Mouse (Mus musculus) kidney, embryonic 15.5 days (tissue): ENCODE results near the gene Rbms2. TPM values are rescaled to one million over a fixed set of nuclear protein-coding genes. Genes with fewer than 3 reads are reported as not detected.

Experiments used
- ATAC-seq: fragments of 200-750 bp; cut with Nextera tagmentation; replicated peaks from 2 replicates; pipeline ENCODE4 v1.8.0; 2017; ENCODE audit warnings: moderate TSS enrichment; ENCODE audit not compliant: low FRiP score
- H3K27ac ChIP-seq: fragments of 300-500 bp; sonication (generic); 2 replicates; pipeline ENCODE4 v1.5.1; 2015; ENCODE audit warnings: mild to moderate bottlenecking, inconsistent platforms
- H3K27me3 ChIP-seq: fragments of 300-500 bp; sonication (generic); 2 replicates; pipeline ENCODE4 v1.6.1; 2015; ENCODE audit warnings: inconsistent platforms
- H3K36me3 ChIP-seq: fragments of 300-500 bp; sonication (generic); 2 replicates; pipeline ENCODE4 v1.6.1; 2015; ENCODE audit warnings: inconsistent platforms
- H3K4me1 ChIP-seq: fragments of 300-500 bp; sonication (generic); 2 replicates; pipeline ENCODE4 v1.6.1; 2015; ENCODE audit warnings: inconsistent platforms
- H3K4me2 ChIP-seq: fragments of 300-500 bp; sonication (generic); 2 replicates; pipeline ENCODE4 v1.6.1; 2015; ENCODE audit warnings: moderate library complexity, mild to moderate bottlenecking, inconsistent platforms
- H3K4me3 ChIP-seq: fragments of 300-500 bp; sonication (generic); replicated peaks from 2 replicates; pipeline ENCODE4 v1.5.1; 2015; ENCODE audit warnings: mild to moderate bottlenecking, inconsistent platforms
- H3K9ac ChIP-seq: fragments of 300-500 bp; sonication (generic); 2 replicates; pipeline ENCODE4 v1.6.1; 2015; ENCODE audit warnings: mild to moderate bottlenecking, inconsistent platforms
- H3K9me3 ChIP-seq: fragments of 300-500 bp; sonication (generic); replicated peaks from 2 replicates; pipeline ENCODE4 v1.6.1; 2016; ENCODE audit warnings: inconsistent platforms
- WGBS: fragments of 180-500 bp; shearing (Covaris S2); methylation state at CpG from one replicate; pipeline ENCODE4 v1.1.7; 2015; ENCODE audit warnings: mixed read lengths; 5-methylcytosine and 5-hydroxymethylcytosine counted together
- polyA plus RNA-seq: library from polyadenylated mRNA; unstranded; fragments of >200 nt; fragmentation: Nextera tagmentation; extraction: Ambion mirVana; gene quantifications from 2 replicates; pipeline ENCODE4 v1.2.1, GENCODE M21; 2015

The Rbms2 gene
- polyA plus RNA-seq, 1 experiment from 2014 or later = 42.8 TPM

- ATAC-seq = 0 out of 2 replicates have a peak, but pooled peaks have one; percentile 55
These were observed 52.0 kb downstream of the Rbms2 start for GRCm38 (mm10) chr10:128128143-128128542.

GRCm38 (mm10) chr10:128127497-128127896, 52.6 kb downstream of the Rbms2 start:
- no peak overlapping the region for H3K9ac ChIP-seq
- H3K4me1 ChIP-seq = no peaks in the 10 kb centered on the region
- 77% methylated on average over 5 of the region's 5 CpGs for WGBS
- no peaks in the 10 kb centered on the region for H3K9me3 ChIP-seq
- no peak for ATAC-seq
- H3K27ac ChIP-seq = no peak overlapping the region
- H3K4me2 ChIP-seq = no peak overlapping the region
- H3K4me3 ChIP-seq = no peak overlapping the region
- H3K36me3 ChIP-seq = peaks cover 94% of the 10 kb centered on the region
- no peaks in the 10 kb centered on the region for H3K27me3 ChIP-seq

More at GRCm38 (mm10) chr10:128128143-128128542, 52.0 kb downstream of the Rbms2 start:
- no peaks in the 10 kb centered on the region for H3K9me3 ChIP-seq
- no peak overlapping the region for H3K4me2 ChIP-seq
- no peaks in the 10 kb centered on the region for H3K4me1 ChIP-seq
- WGBS = 85% methylated on average over 8 of the region's 8 CpGs
- H3K36me3 ChIP-seq = peaks cover 94% of the 10 kb centered on the region
- H3K27me3 ChIP-seq = no peaks in the 10 kb centered on the region
- no peak overlapping the region for H3K9ac ChIP-seq
- no peak overlapping the region for H3K4me3 ChIP-seq
- H3K27ac ChIP-seq = no peak overlapping the region

- Histone ChIP-seq H3K4me3 (no peak overlapping the region), H3K27ac (no peak overlapping the region), H3K36me3 (peaks cover 95% of the 10 kb centered on the region), H3K9ac (no peak overlapping the region), H3K4me1 (no peaks in the 10 kb centered on the region), H3K4me2 (no peak overlapping the region), H3K9me3 (no peaks in the 10 kb centered on the region), H3K27me3 (no peaks in the 10 kb centered on the region)
- 94% methylated on average over 14 of the region's 14 CpGs for WGBS
- ATAC-seq = no peak
These were observed 54.1 kb downstream of the Rbms2 start for GRCm38 (mm10) chr10:128125951-128126350.

GRCm38 (mm10) chr10:128124831-128125230, 55.3 kb downstream of the Rbms2 start:
- ATAC-seq = no peak
- Histone ChIP-seq H3K27me3 (no peaks in the 10 kb centered on the region), H3K9me3 (no peaks in the 10 kb centered on the region), H3K27ac (no peak overlapping the region), H3K36me3 (peaks cover 96% of the 10 kb centered on the region), H3K4me1 (no peaks in the 10 kb centered on the region), H3K4me3 (no peak overlapping the region), H3K9ac (no peak overlapping the region), H3K4me2 (no peak overlapping the region)
- WGBS = 89% methylated on average over 9 of the region's 9 CpGs

GRCm38 (mm10) chr10:128123833-128124232, 56.3 kb downstream of the Rbms2 start:
- H3K9ac ChIP-seq = no peak overlapping the region
- no peak overlapping the region for H3K27ac ChIP-seq
- no peaks in the 10 kb centered on the region for H3K4me1 ChIP-seq
- ATAC-seq = no peak
- no peak overlapping the region for H3K4me2 ChIP-seq
- H3K4me3 ChIP-seq = no peak overlapping the region
- no peaks in the 10 kb centered on the region for H3K27me3 ChIP-seq
- H3K9me3 ChIP-seq = no peaks in the 10 kb centered on the region
- 95% methylated on average over 7 of the region's 7 CpGs for WGBS
- H3K36me3 ChIP-seq = peaks cover 98% of the 10 kb centered on the region

- H3K27ac ChIP-seq = peak overlapping the region; percentile 69; the same call in 1 of the 2 replicates
- peaks cover 75% of the 10 kb centered on the region for H3K36me3 ChIP-seq
- no peak overlapping the region for H3K9ac ChIP-seq
- H3K27me3 ChIP-seq = no peaks in the 10 kb centered on the region
- H3K4me1 ChIP-seq = peaks cover 8% of the 10 kb centered on the region
- H3K4me2 ChIP-seq = no peak overlapping the region
- no peaks in the 10 kb centered on the region for H3K9me3 ChIP-seq
- peak; percentile 76 for ATAC-seq
- H3K4me3 ChIP-seq = no peak overlapping the region
These were observed 68.9 kb downstream of the Rbms2 start for GRCm38 (mm10) chr10:128111227-128111626.

- Histone ChIP-seq H3K9me3 (no peaks in the 10 kb centered on the region), H3K4me1 (peaks cover 8% of the 10 kb centered on the region), H3K27me3 (no peaks in the 10 kb centered on the region), H3K27ac (0 out of 2 replicates have a peak overlapping the region, but pooled peaks have one; percentile 30), H3K4me2 (no peak overlapping the region), H3K4me3 (no peak overlapping the region), H3K36me3 (peaks cover 65% of the 10 kb centered on the region), H3K9ac (no peak overlapping the region)
- WGBS = 79% methylated on average over 4 of the region's 4 CpGs
- no peak for ATAC-seq
These were observed 69.9 kb downstream of the Rbms2 start for GRCm38 (mm10) chr10:128110103-128110761.

GRCm38 (mm10) chr10:128097587-128097971, 82.5 kb downstream of the Rbms2 start:
- Histone ChIP-seq H3K36me3 (0 out of 2 replicates have a peak, but pooled peaks cover 4% of the 10 kb centered on the region), H3K4me3 (peak overlapping the region; percentile 78), H3K4me2 (peak overlapping the region; percentile 79), H3K9ac (peak overlapping the region; percentile 95), H3K4me1 (peaks cover 50% of the 10 kb centered on the region), H3K27me3 (no peaks in the 10 kb centered on the region), H3K27ac (peak overlapping the region; percentile 81), H3K9me3 (no peaks in the 10 kb centered on the region)
- ATAC-seq = no peak
- WGBS = under 1% methylated on average over 13 of the region's 13 CpGs

GRCm38 (mm10) chr10:128096693-128097586, 83.2 kb downstream of the Rbms2 start:
- peak overlapping the region; percentile 79 for H3K4me2 ChIP-seq
- peak overlapping the region; percentile 95 for H3K9ac ChIP-seq
- H3K27ac ChIP-seq = peak overlapping the region; percentile 81
- under 1% methylated on average over 84 of the region's 86 CpGs for WGBS
- no peaks in the 10 kb centered on the region for H3K27me3 ChIP-seq
- peaks cover 54% of the 10 kb centered on the region for H3K4me1 ChIP-seq
- peak overlapping the region; percentile 78 for H3K4me3 ChIP-seq
- 0 out of 2 replicates have a peak, but pooled peaks cover 4% of the 10 kb centered on the region for H3K36me3 ChIP-seq
- peak; percentile 65 for ATAC-seq
- no peaks in the 10 kb centered on the region for H3K9me3 ChIP-seq

- Histone ChIP-seq H3K4me3 (peak overlapping the region; percentile 78), H3K27me3 (no peaks in the 10 kb centered on the region), H3K27ac (peak overlapping the region; percentile 45; the same call in 1 of the 2 replicates), H3K36me3 (0 out of 2 replicates have a peak, but pooled peaks cover 4% of the 10 kb centered on the region), H3K4me2 (peak overlapping the region; percentile 17; the same call in 1 of the 2 replicates), H3K9ac (no peak overlapping the region), H3K4me1 (peaks cover 60% of the 10 kb centered on the region), H3K9me3 (no peaks in the 10 kb centered on the region)
- no peak for ATAC-seq
- WGBS = 19% methylated on average over 4 of the region's 4 CpGs
These were observed 83.8 kb downstream of the Rbms2 start for GRCm38 (mm10) chr10:128096313-128096692.

- Histone ChIP-seq H3K27ac (peak overlapping the region; percentile 99), H3K4me3 (peak overlapping the region; percentile 91), H3K4me1 (peaks cover 68% of the 10 kb centered on the region), H3K36me3 (peaks cover 12% of the 10 kb centered on the region), H3K27me3 (no peaks in the 10 kb centered on the region), H3K9ac (no peak overlapping the region), H3K9me3 (no peaks in the 10 kb centered on the region), H3K4me2 (peak overlapping the region; percentile 92)
- 42% methylated on average over 9 of the region's 9 CpGs for WGBS
- ATAC-seq = no peak
These were observed 85.0 kb downstream of the Rbms2 start for GRCm38 (mm10) chr10:128095003-128095636.
